Mouse (Mus musculus) midbrain, embryonic 14.5 days (tissue): ENCODE data around the gene Scn2a. TPM values are rescaled to one million over a fixed set of nuclear protein-coding genes. Genes with fewer than 3 reads are reported as not detected.
A peak's percentile ranks its signal among the peaks of the same experiment; 100 is the strongest.

ENCODE experiments used
- ATAC-seq: fragments of 200-750 bp; cut with Nextera tagmentation; 2 replicates; pipeline ENCODE4 v1.8.0; 2017; ENCODE audit warnings: moderate number of reproducible peaks, moderate library complexity; ENCODE audit not compliant: low FRiP score, low TSS enrichment
- DNase-seq: peaks from one replicate; pipeline ENCODE4 v3.0.0-alpha.2; 2015
- H3K27ac ChIP-seq: fragments of 300-500 bp; sonication (generic); replicated peaks from 2 replicates; pipeline ENCODE4 v1.5.1; 2014; ENCODE audit warnings: mild to moderate bottlenecking, low read depth, low read length, moderate library complexity
- H3K27me3 ChIP-seq: fragments of 300-500 bp; sonication (generic); 2 replicates; pipeline ENCODE4 v1.6.1; 2014; ENCODE audit warnings: low read length, control low read depth, mixed read lengths; ENCODE audit not compliant: control insufficient read depth, insufficient read depth
- H3K36me3 ChIP-seq: fragments of 300-500 bp; sonication (generic); 2 replicates; pipeline ENCODE4 v1.6.1; 2014; ENCODE audit warnings: low read length, control low read depth; ENCODE audit not compliant: control insufficient read depth, insufficient read depth
- H3K4me1 ChIP-seq: fragments of 300-500 bp; sonication (generic); 2 replicates; pipeline ENCODE4 v1.6.1; 2014; ENCODE audit warnings: mild to moderate bottlenecking, antibody characterized with exemption, low read length, control low read depth; ENCODE audit not compliant: control insufficient read depth, insufficient read depth
- H3K4me2 ChIP-seq: fragments of 300-500 bp; sonication (generic); 2 replicates; pipeline ENCODE4 v1.6.1; 2014; ENCODE audit warnings: mild to moderate bottlenecking, low read length, moderate library complexity
- H3K4me3 ChIP-seq: fragments of 300-500 bp; sonication (generic); replicated peaks from 2 replicates; pipeline ENCODE4 v1.5.1; 2014; ENCODE audit warnings: low read depth, low read length
- H3K9ac ChIP-seq: fragments of 300-500 bp; sonication (generic); replicated peaks from 2 replicates; pipeline ENCODE4 v1.6.1; 2014; ENCODE audit warnings: mild to moderate bottlenecking, low read length, moderate library complexity
- H3K9me3 ChIP-seq: fragments of 300-500 bp; sonication (generic); 2 replicates; pipeline ENCODE4 v1.6.1; 2016; ENCODE audit warnings: low read length, control low read depth, mixed read lengths; ENCODE audit not compliant: control insufficient read depth
- WGBS: fragments of 180-500 bp; shearing (Covaris S2); extraction: QIAGEN DNeasy Blood & Tissue Kit; methylation state at CpG from one replicate; pipeline ENCODE4 v1.1.7; 2014; 5-methylcytosine and 5-hydroxymethylcytosine counted together
- polyA plus RNA-seq: library from polyadenylated mRNA; unstranded; fragments of >200 nt; fragmentation: Nextera tagmentation; extraction: Ambion mirVana; gene quantifications from 2 replicates; pipeline ENCODE4 v1.2.1, GENCODE M21; 2014

Gene Scn2a
- polyA plus RNA-seq, 1 experiment from 2014 or later = 47.4 TPM

GRCm38 (mm10) chr2:65679621-65680020 lies 59.0 kb downstream of the Scn2a start:
- Histone ChIP-seq H3K4me1 (no peaks in the 10 kb centered on the region), H3K9me3 (no peaks in the 10 kb centered on the region), H3K27ac (no peak overlapping the region), H3K4me2 (no peak overlapping the region), H3K36me3 (peaks cover 6% of the 10 kb centered on the region), H3K4me3 (no peak overlapping the region), H3K27me3 (no peaks in the 10 kb centered on the region), H3K9ac (no peak overlapping the region)
- ATAC-seq (no peak), DNase-seq (no peak)
- WGBS = 85% methylated on average over 4 of the region's 4 CpGs

- H3K36me3 ChIP-seq = peaks cover 25% of the 10 kb centered on the region
- H3K9me3 ChIP-seq = no peaks in the 10 kb centered on the region
- no peak for ATAC-seq
- no peak overlapping the region for H3K4me3 ChIP-seq
- no peaks in the 10 kb centered on the region for H3K4me1 ChIP-seq
- H3K27ac ChIP-seq = no peak overlapping the region
- DNase-seq = no peak
- H3K4me2 ChIP-seq = no peak overlapping the region
- no peak overlapping the region for H3K9ac ChIP-seq
- WGBS = 82% methylated on average over 3 of the region's 3 CpGs
- H3K27me3 ChIP-seq = no peaks in the 10 kb centered on the region
Measured at GRCm38 (mm10) chr2:65685151-65685550, 64.6 kb downstream of the Scn2a start.

- Histone ChIP-seq H3K4me2 (no peak overlapping the region), H3K4me1 (no peaks in the 10 kb centered on the region), H3K27ac (no peak overlapping the region), H3K27me3 (no peaks in the 10 kb centered on the region), H3K9me3 (no peaks in the 10 kb centered on the region), H3K4me3 (no peak overlapping the region), H3K36me3 (peaks cover 34% of the 10 kb centered on the region), H3K9ac (no peak overlapping the region)
- ATAC-seq (no peak), DNase-seq (no peak)
- 84% methylated on average over 6 of the region's 6 CpGs for WGBS
Measured at GRCm38 (mm10) chr2:65690456-65691184, 70.0 kb downstream of the Scn2a start.

GRCm38 (mm10) chr2:65694485-65694884 lies 73.9 kb downstream of the Scn2a start:
- WGBS = 84% methylated on average over 3 of the region's 3 CpGs
- Histone ChIP-seq H3K4me2 (no peak overlapping the region), H3K9ac (no peak overlapping the region), H3K4me1 (no peaks in the 10 kb centered on the region), H3K36me3 (peaks cover 22% of the 10 kb centered on the region), H3K9me3 (no peaks in the 10 kb centered on the region), H3K27me3 (no peaks in the 10 kb centered on the region), H3K4me3 (no peak overlapping the region), H3K27ac (no peak overlapping the region)
- no peak for ATAC-seq
- no peak for DNase-seq

- no peaks in the 10 kb centered on the region for H3K27me3 ChIP-seq
- H3K4me2 ChIP-seq = no peak overlapping the region
- WGBS = 76% methylated on average over 7 of the region's 7 CpGs
- no peaks in the 10 kb centered on the region for H3K9me3 ChIP-seq
- no peak overlapping the region for H3K27ac ChIP-seq
- DNase-seq (no peak), ATAC-seq (no peak)
- H3K4me1 ChIP-seq = no peaks in the 10 kb centered on the region
- H3K36me3 ChIP-seq = peaks cover 19% of the 10 kb centered on the region
- H3K9ac ChIP-seq = no peak overlapping the region
- H3K4me3 ChIP-seq = no peak overlapping the region
Measured at GRCm38 (mm10) chr2:65695061-65695460, 74.5 kb downstream of the Scn2a start.

- H3K9me3 ChIP-seq = no peaks in the 10 kb centered on the region
- ATAC-seq = no peak
- no peak overlapping the region for H3K4me2 ChIP-seq
- WGBS = 93% methylated on average over 1 of the region's 1 CpGs
- no peak for DNase-seq
- no peak overlapping the region for H3K4me3 ChIP-seq
- no peaks in the 10 kb centered on the region for H3K27me3 ChIP-seq
- no peak overlapping the region for H3K9ac ChIP-seq
- no peaks in the 10 kb centered on the region for H3K4me1 ChIP-seq
- no peak overlapping the region for H3K27ac ChIP-seq
- peaks cover 20% of the 10 kb centered on the region for H3K36me3 ChIP-seq
Measured at GRCm38 (mm10) chr2:65700246-65700645, 79.7 kb downstream of the Scn2a start.

GRCm38 (mm10) chr2:65701175-65701574 lies 80.6 kb downstream of the Scn2a start:
- 73% methylated on average over 3 of the region's 3 CpGs for WGBS
- H3K36me3 ChIP-seq = peaks cover 19% of the 10 kb centered on the region; the same call in 1 of the 2 replicates
- H3K4me3 ChIP-seq = no peak overlapping the region
- no peaks in the 10 kb centered on the region for H3K4me1 ChIP-seq
- H3K27me3 ChIP-seq = no peaks in the 10 kb centered on the region
- ATAC-seq (no peak), DNase-seq (peak; percentile 16)
- no peak overlapping the region for H3K9ac ChIP-seq
- 0 out of 2 replicates have a peak overlapping the region, but pooled peaks have one; percentile 8 for H3K27ac ChIP-seq
- no peaks in the 10 kb centered on the region for H3K9me3 ChIP-seq
- H3K4me2 ChIP-seq = no peak overlapping the region

GRCm38 (mm10) chr2:65722219-65722800 lies 101.7 kb downstream of the Scn2a start:
- H3K27ac ChIP-seq = no peak overlapping the region
- DNase-seq (no peak), ATAC-seq (no peak)
- H3K4me2 ChIP-seq = no peak overlapping the region
- WGBS = 98% methylated on average over 6 of the region's 6 CpGs
- no peaks in the 10 kb centered on the region for H3K27me3 ChIP-seq
- H3K36me3 ChIP-seq = peaks cover 12% of the 10 kb centered on the region
- no peak overlapping the region for H3K9ac ChIP-seq
- H3K4me1 ChIP-seq = no peaks in the 10 kb centered on the region
- H3K9me3 ChIP-seq = no peaks in the 10 kb centered on the region
- H3K4me3 ChIP-seq = no peak overlapping the region

GRCm38 (mm10) chr2:65745400-65745799 lies 124.8 kb downstream of the Scn2a start:
- Histone ChIP-seq H3K27ac (no peak overlapping the region), H3K9me3 (no peaks in the 10 kb centered on the region), H3K4me1 (no peaks in the 10 kb centered on the region), H3K36me3 (peaks cover 10% of the 10 kb centered on the region), H3K4me2 (no peak overlapping the region), H3K27me3 (no peaks in the 10 kb centered on the region), H3K9ac (no peak overlapping the region), H3K4me3 (no peak overlapping the region)
- ATAC-seq (no peak), DNase-seq (no peak)
- 84% methylated on average over 5 of the region's 5 CpGs for WGBS
